Mouse (Mus musculus) thymus, postnatal 14 days (tissue): ENCODE data around the gene Med12l.

Source experiments
- DNase-seq: peaks from one replicate; pipeline ENCODE4 v3.0.0; 2021

The Med12l gene

DNA sequence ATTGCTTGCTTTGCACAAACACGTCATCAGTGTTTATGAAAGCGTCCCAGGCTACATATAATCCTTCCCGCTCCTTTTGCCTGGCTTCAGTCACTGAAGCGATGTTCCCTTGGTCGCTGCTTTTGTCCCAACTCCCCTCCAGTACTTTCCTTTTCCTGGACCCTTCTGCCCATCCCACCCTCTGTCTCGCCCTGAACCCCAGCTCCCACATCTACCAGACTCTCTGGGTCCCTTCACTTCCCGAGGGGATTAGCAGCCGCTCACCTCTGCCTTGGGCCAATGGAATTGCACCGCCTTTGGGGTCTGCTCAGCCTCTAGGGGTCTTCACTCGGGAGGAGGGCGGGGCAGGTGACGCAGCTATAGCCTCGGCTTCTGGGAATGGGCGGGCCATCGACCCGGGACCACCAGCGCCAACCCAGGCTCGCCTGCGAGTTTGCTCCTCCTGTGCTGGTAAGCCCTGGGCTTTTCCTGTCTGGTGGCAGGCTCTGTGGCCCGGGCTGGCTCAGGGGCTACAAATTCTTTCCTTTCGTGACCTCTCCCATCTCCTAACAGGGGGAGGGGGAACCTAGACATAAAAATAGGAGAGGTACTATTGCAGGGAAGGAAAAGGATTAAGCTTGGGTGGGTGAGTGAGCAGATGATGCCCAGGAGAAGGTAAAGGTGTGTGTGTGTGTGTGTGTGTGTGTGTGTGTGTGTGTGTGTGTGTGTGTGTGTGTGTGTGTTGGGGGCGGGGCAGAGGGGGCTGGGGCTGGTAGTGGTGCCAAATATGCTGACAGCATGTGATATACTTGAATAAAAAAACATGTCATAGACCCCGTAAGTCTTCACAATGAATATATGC is 338.7 kb downstream of the Med12l start, which contains the start of gene Igsf10:
Gene Igsf10, minus strand, starts transcription at position 330 of the 841 bp plus-strand sequence.
- DNase-seq, result peak; percentile 50

DNA sequence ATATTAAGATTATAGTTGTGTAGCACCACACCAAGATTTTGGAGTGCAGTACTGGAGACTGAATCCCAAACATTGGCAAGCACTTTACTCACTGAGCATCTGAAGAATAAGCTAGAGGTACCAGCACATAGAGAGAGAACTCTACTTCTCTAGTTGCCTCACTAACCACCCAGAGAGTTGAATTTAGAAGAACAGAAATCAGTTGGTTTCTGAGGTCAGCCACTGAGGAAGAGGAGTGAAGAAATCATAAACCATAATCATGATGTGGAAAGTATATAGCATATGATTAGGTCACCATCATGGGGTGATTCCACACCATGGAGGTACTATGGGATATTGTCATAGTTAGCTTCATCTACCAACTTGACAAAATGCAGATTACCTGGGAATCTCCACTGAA is 346.1 kb downstream of the Med12l start:
- no peak for DNase-seq

DNA sequence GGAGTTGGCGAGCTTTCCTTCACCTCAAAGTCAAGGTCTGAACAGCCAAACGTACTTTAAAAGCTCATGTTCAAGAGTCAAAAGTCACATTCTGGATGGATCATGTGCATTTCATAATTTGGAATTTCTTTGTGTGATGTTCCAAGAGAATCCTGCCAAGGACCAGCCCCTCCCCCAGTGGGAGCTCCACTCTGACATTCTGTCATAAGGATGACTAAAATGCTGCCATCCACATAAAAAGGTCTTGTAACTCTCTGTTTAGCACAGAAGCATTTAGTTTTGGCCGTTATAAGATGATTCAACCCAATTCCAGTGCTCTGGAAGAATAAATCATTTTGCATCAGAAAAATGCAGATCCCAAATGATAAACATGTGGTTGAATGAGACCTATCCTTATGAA is 348.5 kb downstream of the Med12l start:
- no peak for DNase-seq

DNA sequence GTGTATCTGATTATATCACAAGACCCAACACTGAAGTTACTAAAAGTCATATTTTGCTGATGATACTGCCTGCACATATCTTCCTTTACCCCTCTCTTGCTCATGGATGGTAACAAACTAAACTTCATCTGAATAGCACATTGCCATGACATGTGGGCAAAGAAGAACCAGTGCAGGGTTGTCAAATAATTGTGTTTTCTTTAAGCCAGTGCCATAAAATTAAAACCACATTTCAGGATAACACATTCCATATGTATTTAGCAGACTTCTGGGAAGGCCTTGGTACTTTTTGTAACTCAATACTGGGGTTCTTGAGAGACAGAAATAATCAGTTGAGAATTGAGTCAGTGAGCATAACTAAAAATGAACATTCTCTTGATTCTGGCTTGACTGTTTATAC is 354.5 kb downstream of the Med12l start:
- DNase-seq, result no peak

DNA sequence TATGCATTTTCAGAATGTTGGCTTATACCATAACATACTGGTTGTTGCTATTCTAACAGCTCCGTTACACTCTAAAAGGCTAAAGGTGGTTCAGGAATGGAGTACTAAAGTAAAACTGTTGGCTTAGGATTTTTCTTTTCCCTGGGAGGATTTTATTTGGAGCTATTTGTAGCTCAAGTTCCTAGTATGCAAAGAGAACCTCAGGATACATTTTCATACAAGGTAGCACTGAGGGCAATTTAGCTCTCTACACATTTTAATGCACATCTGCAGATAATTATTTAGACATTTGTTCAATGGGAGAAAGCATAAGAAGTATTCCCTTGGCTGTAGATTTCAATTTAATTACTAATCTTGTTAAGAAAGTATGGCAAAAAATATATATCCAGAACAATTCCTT is 356.3 kb downstream of the Med12l start:
- DNase-seq, result no peak
